Mouse (Mus musculus) 3T3-L1 (cell line): ENCODE measurements at regions not wholly inside any gene's neighbourhood (a gene's known extent, or its start where the extent isn't known, plus 50 kb on each side); places are given as distances from the start of the nearest gene placed in this dataset.

ENCODE experiments used
- DNase-seq: peaks from one replicate; pipeline ENCODE4 v3.0.0-alpha.2; 2015; ENCODE audit warnings: low read depth, low spot score

DNA sequence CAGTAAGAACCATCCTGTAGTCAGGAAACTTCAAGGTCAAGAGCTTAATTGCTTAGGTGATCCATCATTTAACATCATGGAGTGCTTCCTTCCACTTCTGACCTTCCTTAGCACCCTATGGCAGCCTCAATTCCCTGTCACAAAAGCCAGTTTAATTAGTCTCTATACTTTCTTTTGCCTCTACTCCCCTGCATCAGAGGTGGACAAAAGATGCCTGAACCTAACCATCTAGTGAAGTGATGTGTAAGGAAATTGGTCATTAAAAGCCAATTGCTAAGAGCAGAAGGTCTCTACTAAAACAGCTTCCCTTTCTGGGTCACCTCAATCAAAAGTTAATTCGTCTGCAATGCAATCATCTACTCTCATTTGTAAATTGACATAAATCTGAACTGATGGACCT, 234.3 kb upstream of the Fbxl7 start:
- no peak for DNase-seq

DNA sequence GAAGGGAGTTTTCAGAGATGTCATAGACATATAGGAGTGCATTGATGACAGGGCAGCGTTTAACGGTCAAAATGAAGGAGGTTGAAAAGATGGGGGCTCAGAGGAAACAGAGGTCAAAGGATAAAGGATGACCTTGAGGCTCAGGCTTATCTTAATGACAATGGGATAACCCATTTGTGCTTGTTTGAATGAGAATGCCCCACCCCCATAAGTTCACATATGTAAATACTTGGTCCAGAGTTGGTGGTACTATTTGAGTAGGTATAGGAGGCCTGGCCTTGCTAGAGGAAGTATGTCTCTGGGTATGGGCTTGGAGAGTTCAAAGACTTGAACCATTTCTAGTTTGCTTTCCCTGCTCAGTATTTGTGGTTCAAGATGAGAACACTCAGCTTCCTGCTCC, 237.4 kb upstream of the Fbxl7 start:
- DNase-seq = no peak

DNA sequence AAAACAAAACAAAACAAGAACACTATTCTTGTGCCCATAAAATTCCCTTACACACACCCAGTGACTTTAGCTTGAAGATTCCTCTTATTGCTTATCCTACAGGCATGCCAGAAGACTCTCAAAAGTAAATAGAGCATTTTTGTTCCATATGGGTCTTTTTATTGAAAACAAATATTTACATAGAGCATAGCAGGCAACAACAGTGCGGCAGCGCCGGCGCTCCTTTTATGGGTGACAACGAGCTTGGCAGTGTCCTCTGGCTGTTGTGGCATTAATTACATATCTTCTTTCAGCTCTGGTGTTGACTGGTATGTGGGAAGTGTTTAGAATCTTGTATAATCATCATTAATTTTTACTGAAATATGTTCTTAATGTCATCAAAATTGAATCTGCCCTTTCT, 242.2 kb upstream of the Fbxl7 start:
- no peak for DNase-seq

DNA sequence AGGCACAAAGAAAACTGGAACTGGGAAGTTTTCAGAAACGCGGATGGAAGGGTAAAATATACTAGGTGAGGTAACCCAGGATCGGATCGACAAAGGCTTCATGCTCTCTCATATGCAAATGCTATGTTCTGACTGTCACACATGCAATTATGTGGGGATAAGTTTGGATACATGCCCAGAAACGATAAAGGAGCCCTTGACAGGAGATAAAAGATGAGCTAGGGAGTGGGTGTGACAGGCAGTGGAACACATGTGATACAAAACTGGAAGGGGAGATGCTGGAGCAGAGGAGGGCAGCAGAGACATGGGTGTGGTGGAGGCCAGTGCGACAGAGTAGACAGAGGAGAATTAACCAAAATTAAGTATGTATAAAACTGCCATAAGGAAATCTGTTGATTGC, 250.5 kb upstream of the Fbxl7 start:
- DNase-seq = no peak

DNA sequence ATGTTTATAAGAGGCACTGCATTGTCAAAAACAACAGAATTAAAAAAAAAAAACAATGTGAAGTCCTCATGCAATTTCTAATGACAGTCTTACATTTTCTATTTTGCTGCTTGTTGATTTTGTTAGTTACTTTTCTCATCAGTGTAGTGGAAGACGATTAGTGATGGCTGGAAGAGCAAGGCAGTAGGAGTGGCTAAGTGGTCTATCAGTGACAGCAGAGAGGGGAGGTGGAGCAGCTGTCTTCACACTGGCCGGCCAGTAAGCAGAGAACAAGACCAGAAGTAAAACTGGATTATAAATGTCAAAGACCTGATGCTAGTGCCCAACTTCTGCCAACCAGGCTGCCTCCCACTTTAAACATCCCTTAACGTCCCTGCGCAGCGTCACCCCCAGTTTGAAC, 265.6 kb upstream of the Fbxl7 start:
- no peak for DNase-seq

DNA sequence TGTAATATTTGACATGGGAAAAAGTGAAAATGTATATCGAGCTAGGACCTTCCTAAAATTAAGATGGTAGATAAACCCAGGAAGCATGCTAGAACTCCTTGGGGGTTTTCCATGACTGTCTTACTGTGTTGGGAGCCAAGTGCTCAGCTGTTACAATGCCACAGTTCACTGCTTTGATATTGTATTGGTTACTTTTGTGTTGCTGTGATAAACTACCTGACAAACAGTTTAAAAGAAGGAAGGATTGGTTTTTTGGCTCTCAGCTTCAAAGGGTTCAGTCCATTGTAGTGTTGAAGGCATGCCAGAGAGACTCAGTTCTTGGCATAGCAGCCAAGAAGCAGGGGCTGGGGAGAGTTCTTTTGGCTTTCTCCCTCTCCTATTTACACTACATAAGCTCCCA, 272.1 kb upstream of the Fbxl7 start:
- DNase-seq = no peak

DNA sequence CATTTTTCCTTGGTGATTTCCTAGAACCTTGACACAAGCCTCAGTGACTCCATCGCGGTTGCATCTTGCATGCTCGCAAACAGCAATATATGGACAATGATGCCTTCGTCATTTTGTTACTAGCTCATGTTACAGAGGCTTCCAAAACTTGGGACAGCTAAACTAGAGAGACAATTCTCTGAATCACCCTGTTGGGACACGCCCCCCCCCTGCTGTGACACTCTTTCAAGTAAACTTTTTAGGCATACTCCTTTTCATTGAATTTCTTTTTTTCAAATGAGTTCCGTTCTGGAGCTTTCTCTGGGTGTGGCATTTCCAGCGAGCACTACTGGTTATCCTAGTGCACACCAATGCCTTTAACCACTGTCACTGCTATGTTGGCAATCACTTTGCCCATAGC, 274.5 kb upstream of the Fbxl7 start:
- DNase-seq = no peak

DNA sequence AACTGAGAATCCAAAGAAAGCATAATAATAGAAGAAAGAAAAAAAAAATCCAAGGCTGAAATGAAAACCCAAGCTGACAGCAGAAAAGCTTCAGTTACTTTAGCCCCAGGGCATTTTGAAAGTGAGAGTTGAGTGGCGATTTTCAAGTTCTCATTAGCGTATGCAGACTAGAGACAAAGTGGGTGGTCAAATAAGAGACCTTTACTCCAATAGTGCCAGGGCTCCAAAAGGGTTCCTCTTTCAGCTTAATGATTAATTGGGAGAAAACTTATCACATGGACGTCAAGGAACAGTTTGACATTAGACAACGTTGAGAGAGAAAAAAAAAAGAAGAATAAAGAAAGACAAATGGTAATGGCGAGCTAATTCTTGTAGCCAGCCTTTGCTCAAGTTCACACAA, 278.1 kb upstream of the Fbxl7 start:
- no peak for DNase-seq

DNA sequence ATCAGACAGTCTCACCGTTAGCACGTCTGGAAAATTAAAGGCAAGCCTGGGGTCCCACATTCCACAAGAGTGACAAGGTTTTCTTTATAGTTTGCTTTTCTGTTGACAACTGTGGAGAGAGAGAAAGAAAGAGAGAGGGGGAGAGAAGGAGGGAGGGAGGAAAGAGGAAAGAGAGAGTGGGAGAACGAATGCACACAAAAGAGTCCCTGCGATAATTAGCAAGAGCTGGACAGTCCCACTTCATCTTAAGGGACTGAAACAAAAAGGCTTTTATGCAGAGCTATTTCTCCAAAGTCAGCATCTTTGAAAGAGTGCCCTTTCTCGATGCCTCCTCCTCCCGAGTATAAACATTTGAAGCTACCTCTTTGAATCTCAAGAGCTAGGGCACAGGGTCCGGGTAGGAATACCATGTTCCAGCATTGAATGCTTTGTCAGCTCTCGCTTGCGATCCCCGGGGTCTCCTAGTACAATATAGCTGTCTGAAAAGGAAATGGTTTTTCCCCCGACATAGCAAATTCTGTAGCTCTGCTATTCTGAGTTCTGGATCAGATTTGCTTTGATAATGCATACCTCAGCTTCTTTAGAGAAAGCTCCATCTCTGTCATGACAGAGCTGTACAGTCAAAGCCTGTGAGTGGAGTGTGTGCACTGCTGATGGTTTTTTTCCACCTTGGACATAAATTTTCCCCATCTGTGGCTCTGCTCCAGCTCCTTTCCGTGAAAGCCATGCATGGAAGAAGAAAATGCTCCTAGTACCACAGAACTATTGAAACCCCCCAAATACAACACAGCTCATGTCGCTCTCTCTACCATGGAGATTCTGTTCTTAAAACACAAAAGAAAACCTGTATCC, 282.9 kb upstream of the Fbxl7 start:
- no peak for DNase-seq

DNA sequence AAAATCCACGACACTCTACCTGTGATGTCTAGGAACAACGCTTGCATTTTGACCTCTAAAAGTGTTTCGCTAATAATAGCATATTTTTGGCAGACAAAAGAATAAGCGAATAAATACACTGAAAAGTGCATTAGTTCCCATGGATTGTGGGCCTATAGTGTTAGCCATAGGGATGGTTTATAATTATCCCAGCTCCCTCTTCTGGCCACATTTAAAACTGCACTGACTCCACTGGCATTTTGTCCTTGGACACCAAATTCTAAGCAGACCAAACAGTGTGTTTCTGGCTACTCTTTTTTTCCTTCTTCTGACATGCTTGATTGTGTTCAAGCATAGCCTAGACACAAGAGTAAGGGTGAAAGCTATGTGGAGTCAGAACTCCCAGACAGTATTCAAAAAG, 276.8 kb upstream of the Ank start:
- DNase-seq = peak; percentile 74

DNA sequence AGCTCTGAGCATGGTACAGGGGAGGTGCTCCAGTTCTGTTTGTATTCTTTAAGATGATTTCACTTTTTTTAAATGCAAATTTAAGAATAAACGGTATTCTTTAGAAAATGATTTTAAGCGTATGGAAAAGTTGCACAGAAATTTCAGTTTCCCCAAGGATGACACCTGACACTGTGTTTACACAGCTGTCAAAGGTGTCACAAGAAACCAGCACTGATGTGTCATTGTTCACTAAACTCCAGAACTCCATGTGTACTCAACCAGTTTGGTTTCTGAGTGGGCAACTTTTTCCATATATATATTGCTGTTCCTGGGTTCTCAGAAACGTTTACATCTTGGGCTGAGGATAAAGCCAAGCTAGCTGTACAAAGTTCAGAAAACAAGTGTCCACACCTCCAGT, 265.0 kb upstream of the Ank start:
- DNase-seq = no peak

DNA sequence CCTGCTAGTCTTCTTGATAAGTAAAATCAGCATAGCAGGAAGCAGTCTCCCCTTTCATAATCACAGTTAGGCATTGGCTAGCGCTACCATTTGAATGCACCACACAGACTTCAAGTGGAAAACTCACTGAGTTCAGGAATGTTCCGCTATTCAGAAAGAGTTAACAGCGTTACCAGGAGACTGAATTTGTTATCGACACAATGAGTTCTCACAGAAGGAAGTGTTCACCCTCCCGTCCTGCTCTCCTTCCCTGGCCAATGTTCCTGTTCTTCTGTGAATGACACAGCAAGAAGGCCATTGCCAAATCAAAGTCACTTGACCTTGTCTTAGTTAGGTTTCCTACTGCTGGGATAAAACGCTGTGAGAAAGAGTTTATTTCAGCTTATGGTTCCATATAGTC, 261.6 kb upstream of the Ank start:
- DNase-seq = no peak

DNA sequence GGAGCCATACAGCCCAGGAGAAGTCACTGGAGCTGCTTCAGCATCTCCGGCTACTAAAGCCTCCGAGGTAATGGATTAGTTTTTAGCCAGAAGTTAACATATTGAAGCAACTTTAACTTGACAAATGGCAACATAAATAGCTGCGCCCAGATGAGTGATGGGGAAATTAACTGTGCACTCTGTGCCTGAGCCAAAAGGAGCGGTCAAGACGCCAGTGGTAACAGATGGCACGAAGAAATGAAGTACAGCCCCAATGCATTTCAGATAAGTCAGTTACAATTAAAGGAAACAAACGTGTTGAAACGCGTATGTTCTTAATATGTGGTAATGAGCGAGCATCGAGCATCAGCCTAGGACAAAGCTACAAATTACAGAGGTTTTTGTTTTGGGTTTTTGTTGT, 259.0 kb upstream of the Ank start:
- DNase-seq = no peak

DNA sequence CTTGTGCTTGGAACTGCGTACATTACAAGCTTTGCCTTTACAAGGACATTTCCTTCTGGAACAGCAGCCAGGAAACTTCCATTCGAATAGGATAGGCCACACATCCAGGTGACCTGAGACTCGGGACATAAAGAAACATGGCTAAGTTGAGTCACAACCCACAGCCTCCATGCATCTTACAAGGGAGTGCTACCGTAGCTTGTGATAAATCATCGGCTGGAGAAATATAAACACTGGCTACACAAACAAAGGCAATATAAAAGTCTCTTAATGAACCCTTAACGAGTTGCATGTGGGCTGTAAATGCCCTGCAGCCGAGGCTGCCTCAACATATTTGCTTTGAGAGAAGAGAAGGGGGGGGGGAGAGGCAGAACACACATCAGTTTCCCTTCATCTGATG, 250.1 kb upstream of the Ank start:
- DNase-seq = no peak

DNA sequence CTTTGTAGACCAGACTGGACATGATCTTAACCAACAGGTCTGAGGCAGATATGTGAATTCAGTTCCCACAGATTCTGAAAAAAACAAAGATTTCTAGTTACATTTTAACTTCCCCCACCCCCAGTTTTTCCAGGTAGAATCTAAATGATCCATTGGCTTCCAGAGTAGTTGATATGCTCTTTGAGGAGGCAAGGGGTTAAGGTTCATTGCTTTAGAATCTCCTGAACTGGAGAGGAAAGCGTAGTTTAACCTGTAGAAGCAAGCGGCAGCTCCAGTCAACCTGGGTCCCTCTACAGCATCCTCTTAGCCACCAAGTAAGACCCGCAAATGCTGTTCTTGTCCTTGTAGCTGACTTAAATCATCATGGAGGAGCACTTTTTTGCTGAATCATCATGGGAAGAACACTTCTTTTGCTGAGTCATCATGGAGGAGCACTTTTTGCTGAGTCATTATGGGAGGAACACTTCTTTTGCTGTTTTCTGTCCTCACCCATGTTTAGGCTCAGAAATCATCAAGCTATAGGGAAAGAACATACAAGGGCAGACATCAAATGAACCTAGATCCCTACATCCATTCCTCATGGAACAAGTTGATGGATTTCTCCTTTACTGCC, 247.2 kb upstream of the Ank start:
- DNase-seq = peak; percentile 16

DNA sequence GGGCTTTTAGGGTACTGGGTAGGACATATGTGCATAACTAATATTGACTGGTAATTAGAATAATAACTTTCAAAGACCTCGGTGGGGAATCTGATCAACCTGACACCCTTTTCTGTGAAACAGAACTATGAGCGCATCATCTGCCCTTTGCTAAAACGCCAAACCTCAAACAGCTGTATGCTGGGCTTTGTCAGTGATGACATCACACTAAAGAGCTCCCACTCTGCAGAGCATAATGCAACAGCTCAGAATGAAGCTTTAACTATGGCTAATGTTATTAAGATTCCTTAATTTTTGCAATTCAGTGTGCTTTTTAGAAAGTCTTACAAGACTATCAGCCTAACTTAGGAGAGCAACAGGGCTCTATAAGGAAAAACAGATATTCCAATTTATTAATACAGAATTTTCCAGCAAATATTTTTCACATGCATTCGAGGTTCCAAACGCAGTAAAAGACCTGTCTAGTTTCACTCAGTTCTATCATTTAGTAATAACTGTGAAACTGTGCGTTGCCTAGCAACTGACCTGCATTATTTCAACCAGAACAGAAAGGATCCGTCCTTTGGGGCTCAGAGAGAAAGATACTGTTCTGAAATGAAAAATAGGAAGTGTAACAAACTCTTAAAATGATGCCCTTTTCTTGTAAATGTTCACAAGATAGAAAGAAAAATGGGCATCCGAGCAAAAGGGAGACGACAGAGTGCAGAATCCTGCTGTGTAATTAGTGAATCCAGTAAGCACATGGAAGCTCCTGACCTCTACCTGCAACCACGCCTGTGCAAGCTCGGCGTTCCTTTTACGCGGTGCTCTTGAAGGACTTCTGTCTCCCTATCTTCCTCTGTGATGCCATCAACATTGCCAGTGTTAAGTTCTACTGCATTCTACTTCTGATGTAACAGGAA, 242.6 kb upstream of the Ank start:
- DNase-seq = no peak

DNA sequence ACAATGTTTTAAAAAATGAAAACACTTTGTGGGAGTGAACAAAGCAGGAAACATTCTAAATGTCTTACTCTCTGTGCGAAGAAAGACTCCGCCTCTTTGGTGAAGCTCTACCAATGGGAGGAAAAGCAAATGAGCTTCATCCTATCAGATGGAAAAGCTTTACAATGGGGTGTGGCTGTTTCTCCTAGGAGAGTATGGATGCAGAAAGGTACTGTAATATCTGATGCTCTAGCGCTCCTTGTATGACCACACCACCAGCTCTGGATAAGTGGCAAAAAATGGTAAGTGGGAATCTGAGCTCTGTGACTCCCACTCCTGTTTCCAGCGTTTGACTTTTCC, 242.0 kb upstream of the Ank start:
- DNase-seq = no peak

DNA sequence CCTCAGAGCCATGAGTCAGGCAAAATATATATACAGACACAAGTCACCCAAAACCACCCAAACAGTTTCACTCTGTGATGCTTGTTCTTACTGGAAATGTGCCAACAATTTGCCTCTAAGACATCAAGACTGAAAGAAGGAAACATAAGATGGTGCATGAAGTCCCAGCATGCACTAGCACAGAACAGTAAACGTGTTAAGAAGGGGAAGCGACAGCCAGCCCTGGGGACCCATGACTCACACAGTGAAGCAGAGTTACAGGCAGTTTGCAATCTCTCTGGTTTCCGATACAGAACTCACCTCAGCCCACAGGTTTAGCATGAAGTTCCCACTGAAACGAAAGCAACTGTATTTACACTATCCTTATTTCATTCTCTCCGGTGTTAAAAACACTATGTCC, 233.7 kb upstream of the Ank start:
- DNase-seq = peak; percentile 23

DNA sequence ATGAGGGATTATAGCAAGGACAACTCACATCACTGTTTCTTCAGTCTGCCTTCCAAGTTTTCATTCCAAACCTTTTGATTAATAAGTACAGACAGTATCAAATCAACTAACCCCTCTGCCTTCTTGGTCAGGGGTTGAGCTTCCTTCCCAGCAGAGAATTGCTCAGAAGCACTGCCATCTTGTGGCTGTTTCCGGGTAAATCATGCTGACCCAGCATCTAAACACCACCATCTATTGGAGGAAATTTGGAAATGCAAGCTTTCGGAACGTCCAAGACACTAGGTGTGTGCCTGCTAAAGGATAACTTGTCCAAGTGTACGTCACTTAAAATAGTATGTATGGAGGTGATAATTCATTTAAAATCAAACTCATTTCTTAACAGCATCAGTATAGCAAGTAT, 231.7 kb upstream of the Ank start:
- DNase-seq = peak; percentile 76

DNA sequence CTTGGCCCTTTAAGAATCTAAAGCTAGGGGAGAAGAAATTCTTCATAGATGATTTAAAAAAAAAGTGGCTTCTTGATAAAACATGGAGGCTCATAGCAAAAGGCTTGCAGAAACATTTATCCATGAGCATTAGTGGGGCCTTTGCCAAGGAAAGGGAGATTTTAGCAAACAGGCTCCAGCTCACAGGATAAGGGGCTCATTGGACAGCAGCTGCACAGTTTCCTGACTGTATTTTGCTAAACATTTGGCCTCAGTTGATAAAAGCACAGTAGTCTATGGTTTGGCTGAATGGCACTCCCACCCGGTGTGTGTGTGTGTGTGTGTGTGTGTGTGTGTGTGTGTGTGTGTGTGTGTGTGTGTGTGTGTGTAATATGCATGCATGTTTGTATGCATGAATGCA, 228.2 kb upstream of the Ank start:
- DNase-seq = no peak

DNA sequence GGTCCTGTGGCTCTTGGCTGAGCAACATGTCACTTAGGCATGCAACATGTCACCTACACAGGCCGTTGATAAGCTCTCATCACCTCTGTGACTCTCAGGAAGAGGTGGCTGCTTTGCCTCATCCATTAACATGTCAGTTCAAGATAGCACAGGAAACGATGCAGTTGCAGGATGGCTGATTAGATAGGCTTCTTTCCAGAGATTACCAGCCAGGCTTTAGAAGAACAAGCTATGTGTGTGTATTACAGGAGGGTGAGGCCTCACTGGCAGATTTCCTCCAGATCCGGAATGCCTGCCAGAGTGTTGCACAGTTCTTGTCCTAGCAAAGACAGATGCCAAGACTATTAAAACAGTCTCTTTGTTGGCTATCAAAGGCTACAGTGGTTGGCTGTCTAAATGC, 220.2 kb upstream of the Ank start:
- DNase-seq = no peak

DNA sequence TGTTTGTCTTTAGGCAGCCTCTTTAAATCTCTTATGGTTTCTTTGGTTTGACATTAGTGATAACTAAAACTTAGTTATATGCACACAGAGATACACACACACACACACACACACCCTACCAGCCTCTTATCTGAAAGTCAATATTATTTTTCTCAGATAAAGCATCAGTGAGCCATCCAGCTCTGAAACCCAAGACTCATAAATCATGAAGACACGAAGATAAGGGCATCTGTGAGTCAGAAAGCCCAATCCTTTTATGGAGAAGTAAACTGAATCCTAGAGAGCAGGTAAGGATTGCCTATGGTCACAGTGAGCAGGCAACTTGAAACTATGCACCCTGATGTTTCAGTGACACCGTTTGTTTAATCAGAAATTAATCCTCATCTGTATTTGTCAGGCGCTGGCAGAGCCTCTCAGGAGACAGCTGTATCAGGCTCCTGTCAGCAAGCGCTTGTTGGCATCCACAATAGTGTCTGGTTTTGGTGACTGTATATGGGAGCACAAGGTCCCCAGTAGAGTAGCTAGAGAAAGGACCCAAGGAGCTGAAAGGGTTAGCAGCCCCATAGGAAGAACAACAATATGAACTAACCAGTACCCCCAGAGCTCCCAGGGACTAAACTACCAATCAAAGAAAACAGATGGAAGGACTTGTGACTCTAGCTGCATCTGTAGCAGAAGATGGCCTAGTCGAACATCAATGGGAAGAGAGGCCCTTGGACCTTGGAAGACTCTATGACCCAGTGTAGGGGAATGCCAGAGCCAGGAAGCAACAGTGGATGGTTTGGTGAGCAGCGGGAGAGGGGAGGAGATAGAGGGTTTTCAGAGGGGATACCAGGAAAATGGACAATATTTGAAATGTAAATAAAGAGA, 207.3 kb upstream of the Ank start:
- no peak for DNase-seq
